ENCODE assay signal across 8 mouse cellular contexts in genomic region chr2:155276195-155276594, GRCm38 (mm10). TPM values are rescaled to one million over a fixed set of nuclear protein-coding genes. Genes with fewer than 3 reads are reported as not detected.
DNase-seq lines count a peak whose midpoint lies in the region; ATAC-seq and TF ChIP-seq lines count a peak whose summit lies in the region.

Map1lc3a (plus strand) TSS chr2:155276297.

- no peak for TF ChIP-seq POLR2A in MEL (IDR thresholded peaks at IDR 0.05; ENCODE audit: control insufficient read depth in 1 of 2, insufficient read depth in 1 of 2, low read depth in 1 of 2, low read length in 2 of 2, poor library complexity in 1 of 2)
- TF ChIP-seq POLR2A in cerebellum, adult 2 months (IDR thresholded peaks at IDR 0.05; ENCODE audit: borderline replicate concordance, insufficient read depth, low read length): peak; percentile 67

- no peaks in the 10 kb centered on the region for H3K9me3 ChIP-seq in MEL (replicated peaks; ENCODE audit: insufficient read depth, low read length)
- no peaks in the 10 kb centered on the region for H3K9me3 ChIP-seq in lung, embryonic 16.5 days (ENCODE audit: control insufficient read depth, low read length)

- TF ChIP-seq RAD21 in MEL (IDR thresholded peaks at IDR 0.05; ENCODE audit: low read depth, low read length): no peak

- H3K36me3 ChIP-seq in MEL (ENCODE audit: control insufficient read depth in 1 of 2, insufficient read depth in 2 of 2, low read length in 2 of 2): no peaks in the 10 kb centered on the region
- no peaks in the 10 kb centered on the region; the same call in 1 of the 2 replicates for H3K36me3 ChIP-seq in lung, embryonic 16.5 days (ENCODE audit: control insufficient read depth, insufficient read depth, low read length)

- no peak for TF ChIP-seq CTCF in MEL (IDR thresholded peaks at IDR 0.05 in 2 of 3, conservative IDR thresholded peaks at IDR 0.05 in 1 of 3; ENCODE audit: control insufficient read depth in 1 of 3, insufficient read depth in 1 of 3, low read depth in 2 of 3, low read length in 3 of 3, poor library complexity in 1 of 3, severe bottlenecking in 1 of 3)
- TF ChIP-seq CTCF in cerebellum, adult 2 months (IDR thresholded peaks at IDR 0.05; ENCODE audit: borderline replicate concordance, insufficient read depth, low read depth, low read length): no peak

- under 1% methylated on average over 46 of the region's 47 CpGs for WGBS in cerebellum, adult 2 months
- under 1% methylated on average over 44 of the region's 47 CpGs for WGBS in lung, embryonic 16.5 days

- peak; percentile 92 for DNase-seq in MEL (ENCODE audit: low read depth, low spot score)
- DNase-seq in cerebellum, adult 2 months: peak; percentile 98 to 99
- DNase-seq in forelimb bud, embryonic 11.5 days (ENCODE audit: low read depth, low spot score): peak; percentile 98
- peak; percentile 98 for DNase-seq in layer of hippocampus, adult 9-10 months (ENCODE audit: low spot score)
- peak; percentile 94 for DNase-seq in ovary, postnatal 10 days (ENCODE audit: low spot score)
- DNase-seq in thymus, postnatal 10 days (ENCODE audit: low spot score in 2 of 2): peak; percentile 91 to 95

- ATAC-seq in hematopoietic stem cell, adult 5-6 weeks (replicated peaks in 1 of 2; ENCODE audit: insufficient read depth in 1 of 2, low FRiP score in 2 of 2, low TSS enrichment in 1 of 2, low read depth in 1 of 2, poor library complexity in 2 of 2, severe bottlenecking in 2 of 2): peak; percentile 82 to 85
- ATAC-seq in lung, embryonic 16.5 days (ENCODE audit: low read depth): peak; percentile 93

- no peak within 1 kb of the TSS for H3K27ac ChIP-seq in MEL (ENCODE audit: control insufficient read depth, low read depth, low read length)
- peak within 1 kb of the TSS; percentile 88 for H3K27ac ChIP-seq in cerebellum, adult 2 months (ENCODE audit: insufficient read depth, low read length)
- H3K27ac ChIP-seq in lung, embryonic 16.5 days (ENCODE audit: low read length): peak within 1 kb of the TSS; percentile 86

- no peaks in the 10 kb centered on the region for H3K27me3 ChIP-seq in MEL (ENCODE audit: control insufficient read depth in 1 of 2, insufficient read depth in 2 of 2, low read length in 2 of 2)
- no peaks in the 10 kb centered on the region for H3K27me3 ChIP-seq in cerebellum, adult 2 months (ENCODE audit: control insufficient read depth, insufficient read depth, low read length)
- no peaks in the 10 kb centered on the region for H3K27me3 ChIP-seq in lung, embryonic 16.5 days (ENCODE audit: control insufficient read depth, insufficient read depth, low read depth, low read length)

- H3K4me3 ChIP-seq in MEL (ENCODE audit: control insufficient read depth in 1 of 2, insufficient read depth in 1 of 2, low read depth in 2 of 2, low read length in 2 of 2): peak within 1 kb of the TSS; percentile 77 to 87
- H3K4me3 ChIP-seq in cerebellum, adult 2 months (replicated peaks; ENCODE audit: insufficient read depth, low read depth, low read length): peak within 1 kb of the TSS; percentile 80
- H3K4me3 ChIP-seq in lung, embryonic 16.5 days (ENCODE audit: low read length): peak within 1 kb of the TSS; percentile 96

- H3K4me2 ChIP-seq in lung, embryonic 16.5 days (ENCODE audit: low read depth, low read length): peak within 1 kb of the TSS; percentile 78

- H3K79me2 ChIP-seq in MEL (ENCODE audit: control insufficient read depth, insufficient read depth, low read length, poor library complexity): no peaks in the 10 kb centered on the region

- peak within 1 kb of the TSS; percentile 78 for H3K9ac ChIP-seq in MEL (ENCODE audit: control insufficient read depth, low read depth, low read length, poor library complexity, severe bottlenecking)
- H3K9ac ChIP-seq in lung, embryonic 16.5 days (ENCODE audit: low read length): peak within 1 kb of the TSS; percentile 95

- no peaks in the 10 kb centered on the region for H3K4me1 ChIP-seq in MEL (ENCODE audit: control insufficient read depth in 1 of 2, insufficient read depth in 2 of 2, low read length in 2 of 2)
- H3K4me1 ChIP-seq in cerebellum, adult 2 months (ENCODE audit: control insufficient read depth, insufficient read depth, low read length): peaks cover 12% of the 10 kb centered on the region
- peaks cover 9% of the 10 kb centered on the region for H3K4me1 ChIP-seq in lung, embryonic 16.5 days (replicated peaks; ENCODE audit: control insufficient read depth, insufficient read depth, low read length)

- no peak for TF ChIP-seq EP300 in MEL (IDR thresholded peaks at IDR 0.05; ENCODE audit: low read depth in 1 of 2, low read length in 2 of 2)

TF ChIP-seq in MEL, 35 proteins besides CTCF, POLR2A, EP300 and RAD21:
- TF ChIP-seq E2F4 (IDR thresholded peaks at IDR 0.05; ENCODE audit: borderline replicate concordance, low read depth, low read length) (no peak), SIN3A (IDR thresholded peaks at IDR 0.05; ENCODE audit: low read length) (peak; percentile 68), MEF2A (IDR thresholded peaks at IDR 0.05; ENCODE audit: extremely low read depth, insufficient replicate concordance, low read depth, low read length, poor library complexity, severe bottlenecking) (no peak), GABPA (IDR thresholded peaks at IDR 0.05; ENCODE audit: low read depth, low read length) (peak; percentile 72; the same call in 1 of the 2 replicates), HCFC1 (IDR thresholded peaks at IDR 0.05; ENCODE audit: low read depth, low read length) (peak; percentile 64), MXI1 (IDR thresholded peaks at IDR 0.05; ENCODE audit: low read depth, low read length) (peak; percentile 49), POLR2AphosphoS5 (IDR thresholded peaks at IDR 0.05; ENCODE audit: borderline replicate concordance, low read depth, low read length) (no peak), ETS1 (IDR thresholded peaks at IDR 0.05; ENCODE audit: low read depth, low read length) (peak; percentile 64; the same call in 1 of the 2 replicates), UBTF (IDR thresholded peaks at IDR 0.05; ENCODE audit: borderline replicate concordance, insufficient read depth, low read depth, low read length) (no peak), NRF1 (IDR thresholded peaks at IDR 0.05; ENCODE audit: insufficient read depth, low read depth, low read length, poor library complexity, severe bottlenecking) (peak; percentile 68), TAL1 (IDR thresholded peaks at IDR 0.05; ENCODE audit: low read length) (no peak), MAZ (IDR thresholded peaks at IDR 0.05; ENCODE audit: low read depth, low read length) (peak; percentile 65; the same call in 1 of the 2 replicates), MYB (IDR thresholded peaks at IDR 0.05; ENCODE audit: low read depth, low read length) (no peak)

RNA-seq across cellular contexts. Expression of gene Map1lc3a, which starts in this region (rescaled TPM):
- 5.4 and 11.4 TPM in 2 replicates for total RNA-seq in MEL (2012; rRNA removed)
- 10 to 100 TPM in 1 of 2 experiments, not detected in 1; 12.4 TPM for polyA plus RNA-seq in MEL (2012; ENCODE audit: insufficient read depth in 1 of 2, insufficient read length in 2 of 2, low read depth in 1 of 2, low replicate concordance in 2 of 2, missing spikeins in 1 of 2)
- 407 and 443 TPM in 2 replicates for polyA plus RNA-seq in cerebellum, adult 2 months (2012; rRNA removed)
- 2.6 and 4.8 TPM in 2 replicates for total RNA-seq in hematopoietic stem cell, adult 5-6 weeks (2017)
- polyA plus RNA-seq in lung, embryonic 16.5 days (2015; fragmentation: Nextera tagmentation; extraction: Ambion mirVana): 160 and 185 TPM in 2 replicates

Comparison
In these comparisons a context has a peak if more than half of its experiments do, and no peak if none do; other contexts are left out.
1. RNA of gene Map1lc3a (polyA plus RNA-seq): 407 to 443 TPM in cerebellum, adult 2 months and 160 to 185 TPM in lung, embryonic 16.5 days; 12.4 TPM in MEL; every median in the first group is over 10 times any median in the second.
2. Peak in every context shown above with its lines, with median percentiles within 50 percentile points of each other: DNase-seq and H3K4me3 ChIP-seq.